Mouse (Mus musculus) midbrain, embryonic 11.5 days (tissue): ENCODE results near the gene Agap3. TPM values are rescaled to one million over a fixed set of nuclear protein-coding genes. Genes with fewer than 3 reads are reported as not detected.

Source experiments
- ATAC-seq: fragments of 200-750 bp; cut with Nextera tagmentation; 2 replicates; pipeline ENCODE4 v1.8.0; 2017; ENCODE audit warnings: moderate TSS enrichment, moderate library complexity; ENCODE audit not compliant: low FRiP score
- DNase-seq: peaks from one replicate; pipeline ENCODE4 v3.0.0; 2015; ENCODE audit warnings: low spot score; ENCODE audit errors: missing footprints
- H3K27ac ChIP-seq: fragments of 300-500 bp; sonication (generic); 2 replicates; pipeline ENCODE4 v1.5.1; 2014; ENCODE audit warnings: low read depth, low read length
- H3K27me3 ChIP-seq: fragments of 300-500 bp; sonication (generic); 2 replicates; pipeline ENCODE4 v1.6.1; 2014; ENCODE audit warnings: mild to moderate bottlenecking, low read length, moderate library complexity, mixed read lengths; ENCODE audit not compliant: control insufficient read depth, insufficient read depth
- H3K36me3 ChIP-seq: fragments of 300-500 bp; sonication (generic); 2 replicates; pipeline ENCODE4 v1.6.1; 2014; ENCODE audit warnings: mild to moderate bottlenecking, low read length, moderate library complexity, mixed read lengths; ENCODE audit not compliant: control insufficient read depth, insufficient read depth
- H3K4me1 ChIP-seq: fragments of 300-500 bp; sonication (generic); 2 replicates; pipeline ENCODE4 v1.6.1; 2014; ENCODE audit warnings: low read length; ENCODE audit not compliant: control insufficient read depth, insufficient read depth
- H3K4me2 ChIP-seq: fragments of 300-500 bp; sonication (generic); 2 replicates; pipeline ENCODE4 v1.6.1; 2014; ENCODE audit warnings: mild to moderate bottlenecking, moderate library complexity
- H3K4me3 ChIP-seq: fragments of 300-500 bp; sonication (generic); 2 replicates; pipeline ENCODE4 v1.5.1; 2014; ENCODE audit warnings: low read depth, low read length
- H3K9ac ChIP-seq: fragments of 300-500 bp; sonication (generic); 2 replicates; pipeline ENCODE4 v1.6.1; 2014; ENCODE audit warnings: low read length
- H3K9me3 ChIP-seq: fragments of 300-500 bp; sonication (generic); 2 replicates; pipeline ENCODE4 v1.6.1; 2016; ENCODE audit warnings: low read length; ENCODE audit not compliant: control insufficient read depth
- WGBS: fragments of 180-500 bp; shearing (Covaris S2); extraction: QIAGEN DNeasy Blood & Tissue Kit; methylation state at CpG from one replicate; pipeline ENCODE4 v1.1.7; 2014; 5-methylcytosine and 5-hydroxymethylcytosine counted together
- polyA plus RNA-seq: library from polyadenylated mRNA; unstranded; fragments of >200 nt; fragmentation: Nextera tagmentation; extraction: Ambion mirVana; gene quantifications from 2 replicates; pipeline ENCODE4 v1.2.1, GENCODE M21; 2014

Agap3 gene
- 43.1 and 57.0 TPM in 2 replicates for polyA plus RNA-seq

DNA sequence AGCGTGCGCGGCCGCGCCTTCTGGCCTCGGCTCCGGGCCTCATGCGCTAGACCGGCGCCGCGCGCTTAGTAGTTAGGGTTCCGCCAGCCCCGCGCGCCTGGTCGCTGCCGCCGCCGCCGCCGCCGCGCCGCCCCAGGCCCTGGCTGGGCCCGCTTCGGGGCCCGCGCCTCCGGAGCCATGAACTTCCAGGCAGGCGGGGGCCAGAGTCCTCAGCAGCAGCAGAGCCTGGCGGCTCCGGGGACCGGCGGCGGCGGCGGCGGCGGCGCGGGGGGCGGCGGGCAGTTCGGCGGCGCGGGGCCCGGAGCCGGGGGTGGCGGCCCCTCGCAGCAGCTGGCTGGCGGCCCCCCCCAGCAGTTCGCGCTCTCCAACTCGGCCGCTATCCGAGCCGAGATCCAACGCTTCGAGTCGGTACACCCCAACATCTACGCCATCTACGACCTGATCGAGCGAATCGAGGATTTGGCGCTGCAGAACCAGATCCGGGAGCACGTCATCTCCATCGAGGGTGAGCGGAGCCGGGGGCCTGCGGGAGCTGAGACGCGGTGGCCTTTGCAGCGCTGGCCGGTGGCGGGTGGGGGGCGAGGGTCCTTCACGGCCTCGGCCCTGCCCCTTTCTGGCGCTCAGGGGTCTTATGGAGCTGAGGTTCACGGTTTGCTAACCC lies at the start of gene Agap3:
Gene Agap3, plus strand, starts transcription at position 148 of the 661 bp plus-strand sequence.
- ATAC-seq (peak; percentile 3; the same call in 1 of the 2 replicates), DNase-seq (peak; percentile 94)
- peak within 1 kb of the TSS; percentile 93 for H3K4me2 ChIP-seq
- no peaks in the 10 kb centered on the region for H3K36me3 ChIP-seq
- H3K27ac ChIP-seq, result peak within 1 kb of the TSS; percentile 85
- WGBS, result under 1% methylated on average over 40 of the region's 85 CpGs
- H3K9ac ChIP-seq, result peak within 1 kb of the TSS; percentile 97
- no peaks in the 10 kb centered on the region for H3K9me3 ChIP-seq
- no peaks in the 10 kb centered on the region; the same call in 1 of the 2 replicates for H3K27me3 ChIP-seq
- H3K4me3 ChIP-seq, result peak within 1 kb of the TSS; percentile 98
- peaks cover 41% of the 10 kb centered on the region for H3K4me1 ChIP-seq

DNA sequence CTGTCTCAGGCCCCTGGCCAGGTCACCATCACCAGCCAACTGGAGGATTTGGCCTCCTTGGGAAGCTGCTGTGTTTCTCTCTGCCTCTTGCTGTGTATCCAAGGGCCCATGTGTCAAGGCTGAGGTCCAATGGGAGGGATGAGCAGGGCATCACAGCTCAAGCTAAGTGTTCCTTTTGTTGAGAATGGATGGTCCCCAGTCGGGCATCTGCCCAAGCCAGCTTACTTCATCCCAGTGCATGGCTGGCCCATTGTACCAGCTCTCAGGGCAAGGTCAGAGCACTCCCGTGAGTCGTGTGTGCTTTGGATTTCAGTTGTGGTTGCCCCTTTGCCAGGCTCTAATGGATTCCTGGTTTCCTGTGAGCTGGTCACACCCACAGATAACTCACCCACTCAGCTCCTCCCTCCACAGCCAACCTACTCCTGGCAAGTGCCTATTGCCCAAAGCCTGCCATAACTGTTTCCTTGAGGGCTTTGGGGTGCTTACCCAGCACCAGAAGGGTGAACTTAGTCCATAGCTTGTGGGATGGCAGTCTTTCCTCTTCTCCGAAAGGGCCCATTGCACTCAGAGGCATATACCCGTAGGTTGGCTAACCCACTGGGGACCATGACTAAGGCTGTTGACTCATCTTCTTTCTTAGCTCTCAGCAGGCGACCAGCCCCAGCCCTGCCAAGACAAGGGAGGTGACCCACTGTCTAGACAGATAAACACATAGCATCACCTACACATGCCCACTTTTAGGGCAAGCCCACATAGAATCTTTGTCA lies 47.2 kb upstream of the Agap3 start:
- H3K4me2 ChIP-seq, result no peak overlapping the region
- no peaks in the 10 kb centered on the region for H3K27me3 ChIP-seq
- H3K4me3 ChIP-seq, result no peak overlapping the region
- no peaks in the 10 kb centered on the region for H3K4me1 ChIP-seq
- DNase-seq, result no peak
- WGBS, result 81% methylated on average over 6 of the region's 6 CpGs
- H3K9ac ChIP-seq, result no peak overlapping the region
- no peak for ATAC-seq
- no peak overlapping the region for H3K27ac ChIP-seq
- peaks cover 4% of the 10 kb centered on the region; the same call in 1 of the 2 replicates for H3K36me3 ChIP-seq
- no peaks in the 10 kb centered on the region for H3K9me3 ChIP-seq

DNA sequence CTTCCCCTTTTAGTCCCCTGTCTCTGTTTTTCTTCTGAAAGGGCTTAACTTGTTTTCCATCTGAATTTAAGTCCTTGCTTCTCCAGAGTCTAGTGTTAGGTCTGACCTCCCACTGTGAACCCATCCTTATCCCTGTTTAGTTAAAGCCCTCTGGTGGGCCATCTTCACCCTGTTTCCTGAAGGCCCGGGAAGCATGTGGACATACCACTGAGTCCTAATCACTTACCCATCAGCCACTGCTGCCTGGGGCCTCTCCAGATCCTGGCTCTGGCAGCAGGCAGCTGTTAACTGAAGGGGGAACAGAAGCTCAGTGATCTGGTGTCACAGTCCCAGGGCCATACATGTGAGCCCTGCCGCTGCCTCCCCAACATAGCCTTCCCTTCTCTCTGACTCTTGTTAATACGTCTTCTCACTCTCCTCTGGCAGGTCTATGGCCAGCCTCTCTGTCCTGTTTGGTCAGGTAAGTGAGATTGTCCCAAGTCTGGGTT lies 46.5 kb upstream of the Agap3 start:
- Histone ChIP-seq H3K4me1 (no peaks in the 10 kb centered on the region), H3K4me3 (no peak overlapping the region), H3K9me3 (no peaks in the 10 kb centered on the region), H3K4me2 (no peak overlapping the region), H3K9ac (no peak overlapping the region), H3K27me3 (no peaks in the 10 kb centered on the region), H3K27ac (no peak overlapping the region), H3K36me3 (peaks cover 4% of the 10 kb centered on the region; the same call in 1 of the 2 replicates)
- ATAC-seq (no peak), DNase-seq (no peak)
- 72% methylated on average over 3 of the region's 3 CpGs for WGBS

DNA sequence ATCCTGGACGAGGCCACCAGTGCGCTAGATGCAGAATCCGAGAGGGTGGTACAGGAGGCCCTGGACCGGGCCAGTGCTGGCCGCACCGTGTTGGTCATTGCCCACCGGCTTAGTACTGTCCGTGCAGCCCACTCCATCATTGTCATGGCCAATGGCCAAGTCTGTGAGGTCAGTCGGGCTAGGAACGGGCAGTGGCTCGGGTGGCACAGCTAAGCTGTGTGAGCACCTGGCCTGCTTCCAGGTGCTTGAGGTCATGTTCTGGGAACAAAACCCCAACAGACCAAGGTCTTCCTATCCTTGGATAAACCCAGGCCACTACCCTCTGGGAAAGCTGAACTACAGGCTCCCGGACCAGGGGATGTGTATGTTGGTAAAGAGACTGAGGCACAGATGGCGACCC lies 43.3 kb upstream of the Agap3 start:
- no peaks in the 10 kb centered on the region for H3K9me3 ChIP-seq
- H3K4me3 ChIP-seq, result no peak overlapping the region
- DNase-seq (no peak), ATAC-seq (no peak)
- H3K36me3 ChIP-seq, result peaks cover 2% of the 10 kb centered on the region; the same call in 1 of the 2 replicates
- H3K27ac ChIP-seq, result no peak overlapping the region
- 96% methylated on average over 13 of the region's 13 CpGs for WGBS
- no peaks in the 10 kb centered on the region for H3K27me3 ChIP-seq
- H3K4me2 ChIP-seq, result no peak overlapping the region
- H3K4me1 ChIP-seq, result no peaks in the 10 kb centered on the region
- no peak overlapping the region for H3K9ac ChIP-seq

DNA sequence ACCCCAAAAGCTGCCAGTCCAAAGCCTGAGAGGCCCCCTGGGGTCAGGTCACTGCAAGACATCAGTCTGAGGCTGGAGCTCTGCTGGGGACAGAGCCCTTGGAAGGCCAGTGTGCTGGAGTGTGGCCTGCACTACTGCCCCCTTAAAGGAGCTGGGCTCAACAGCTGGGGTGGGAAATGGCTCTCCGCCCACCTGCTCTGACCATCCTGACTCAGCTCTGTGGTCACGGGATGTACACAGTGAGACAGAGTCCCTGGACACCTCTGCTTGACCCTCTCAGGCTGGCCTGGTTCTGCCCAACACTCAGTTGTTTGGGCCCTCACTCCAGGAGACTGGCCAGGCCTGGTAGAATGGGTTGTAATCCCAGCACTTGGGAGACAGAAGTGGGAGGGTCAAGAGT lies 42.5 kb upstream of the Agap3 start:
- Histone ChIP-seq H3K27ac (no peak overlapping the region), H3K4me1 (no peaks in the 10 kb centered on the region), H3K9me3 (no peaks in the 10 kb centered on the region), H3K27me3 (no peaks in the 10 kb centered on the region), H3K36me3 (peaks cover 2% of the 10 kb centered on the region; the same call in 1 of the 2 replicates), H3K4me3 (no peak overlapping the region), H3K4me2 (no peak overlapping the region), H3K9ac (no peak overlapping the region)
- no peak for DNase-seq
- 75% methylated on average over 2 of the region's 2 CpGs for WGBS
- ATAC-seq, result no peak; the same call in 1 of the 2 replicates

DNA sequence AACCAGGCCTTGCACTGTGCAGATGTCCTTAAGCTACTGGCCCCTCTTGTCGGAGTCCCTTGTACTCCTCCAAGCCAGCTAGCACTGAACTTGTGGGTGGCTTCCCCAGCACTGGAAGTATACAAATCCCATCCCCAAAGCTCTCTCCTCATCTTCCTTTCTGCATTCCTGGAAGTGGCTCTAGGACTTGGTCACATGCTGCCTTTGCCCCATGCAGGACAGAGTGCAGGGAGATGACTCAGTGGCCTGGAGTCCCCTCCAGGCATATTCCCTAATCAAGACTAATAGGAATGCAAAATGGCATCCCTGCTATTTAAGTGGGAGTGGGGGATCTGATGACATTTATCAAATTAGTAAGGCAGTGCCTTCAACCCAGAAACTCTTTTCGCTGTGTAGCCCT lies 39.9 kb upstream of the Agap3 start:
- Histone ChIP-seq H3K27ac (no peak overlapping the region), H3K9ac (no peak overlapping the region), H3K27me3 (no peaks in the 10 kb centered on the region), H3K36me3 (no peaks in the 10 kb centered on the region), H3K4me2 (no peak overlapping the region), H3K4me3 (no peak overlapping the region), H3K4me1 (no peaks in the 10 kb centered on the region), H3K9me3 (no peaks in the 10 kb centered on the region)
- ATAC-seq (no peak), DNase-seq (no peak)
- 92% methylated on average over 2 of the region's 2 CpGs for WGBS

DNA sequence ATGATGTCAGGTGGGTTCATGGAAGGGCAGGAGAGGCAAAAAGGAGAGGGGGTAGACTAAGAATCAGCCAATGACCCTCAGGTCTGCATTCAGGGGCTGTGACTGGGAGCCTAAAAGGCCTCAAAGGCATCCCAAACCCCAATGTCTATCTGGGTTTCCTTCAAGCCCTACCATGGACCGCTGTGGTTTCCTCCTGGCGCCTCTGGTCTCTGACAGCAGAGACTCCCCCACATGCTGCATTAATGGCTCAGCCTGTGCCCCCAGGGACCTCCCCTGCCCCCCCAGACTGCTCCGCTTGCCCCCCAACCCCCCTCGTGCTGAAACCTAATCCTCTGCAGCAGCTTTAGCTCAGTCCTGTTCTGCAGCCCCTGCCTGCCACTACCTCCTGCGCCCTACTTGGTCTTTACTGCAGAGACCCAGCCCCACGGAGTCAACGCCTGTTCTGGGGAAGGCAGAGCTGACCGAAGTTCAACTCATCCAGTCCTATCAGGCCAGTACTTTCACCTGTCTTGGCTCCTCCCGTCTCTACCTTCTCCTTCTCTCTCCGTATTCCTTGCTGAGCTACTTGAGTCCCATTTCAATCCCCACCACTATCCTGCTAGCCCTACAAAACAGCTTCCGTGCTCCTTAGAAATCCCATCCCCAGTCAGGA lies 38.8 kb upstream of the Agap3 start, which contains the start of gene Asic3:
Gene Asic3, plus strand, starts transcription at position 351 of the 652 bp plus-strand sequence.
- Histone ChIP-seq H3K36me3 (peaks cover 3% of the 10 kb centered on the region), H3K4me2 (no peak within 1 kb of the TSS), H3K27ac (no peak within 1 kb of the TSS), H3K9ac (no peak within 1 kb of the TSS), H3K27me3 (no peaks in the 10 kb centered on the region), H3K9me3 (no peaks in the 10 kb centered on the region), H3K4me1 (no peaks in the 10 kb centered on the region), H3K4me3 (no peak within 1 kb of the TSS)
- WGBS, result 50% methylated on average over 11 of the region's 11 CpGs
- DNase-seq (no peak), ATAC-seq (no peak)

DNA sequence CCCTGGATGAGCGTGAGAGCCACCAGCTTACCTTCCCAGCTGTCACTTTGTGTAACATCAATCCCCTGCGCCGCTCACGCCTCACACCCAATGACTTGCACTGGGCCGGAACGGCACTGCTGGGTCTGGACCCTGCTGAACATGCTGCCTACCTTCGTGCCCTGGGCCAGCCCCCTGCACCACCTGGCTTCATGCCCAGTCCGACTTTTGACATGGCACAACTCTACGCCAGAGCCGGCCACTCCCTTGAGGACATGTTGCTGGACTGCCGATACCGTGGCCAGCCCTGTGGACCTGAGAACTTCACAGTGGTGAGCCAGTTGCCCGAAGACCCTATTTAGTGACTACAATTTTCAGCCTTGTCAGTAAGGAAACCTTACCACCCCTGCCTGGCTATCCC lies 38.0 kb upstream of the Agap3 start:
- Histone ChIP-seq H3K4me3 (no peak overlapping the region), H3K36me3 (peaks cover 3% of the 10 kb centered on the region), H3K4me2 (no peak overlapping the region), H3K9ac (no peak overlapping the region), H3K9me3 (no peaks in the 10 kb centered on the region), H3K4me1 (no peaks in the 10 kb centered on the region), H3K27me3 (no peaks in the 10 kb centered on the region), H3K27ac (no peak overlapping the region)
- ATAC-seq (no peak), DNase-seq (no peak)
- WGBS, result 85% methylated on average over 13 of the region's 13 CpGs
